Mouse (Mus musculus) urinary bladder, postnatal 10 days (tissue): Measurements from ENCODE around the gene Cux1.

Experiments
- DNase-seq: peaks from one replicate; pipeline ENCODE4 v3.0.0; 2022; ENCODE audit warnings: low spot score

Cux1 gene

GRCm38 (mm10) chr5:136540055-136540838, 27.0 kb downstream of the Cux1 start:
- DNase-seq: no peak

GRCm38 (mm10) chr5:136536753-136537152, 30.5 kb downstream of the Cux1 start:
- no peak for DNase-seq

GRCm38 (mm10) chr5:136535976-136536725, 31.1 kb downstream of the Cux1 start:
- no peak for DNase-seq

DNA sequence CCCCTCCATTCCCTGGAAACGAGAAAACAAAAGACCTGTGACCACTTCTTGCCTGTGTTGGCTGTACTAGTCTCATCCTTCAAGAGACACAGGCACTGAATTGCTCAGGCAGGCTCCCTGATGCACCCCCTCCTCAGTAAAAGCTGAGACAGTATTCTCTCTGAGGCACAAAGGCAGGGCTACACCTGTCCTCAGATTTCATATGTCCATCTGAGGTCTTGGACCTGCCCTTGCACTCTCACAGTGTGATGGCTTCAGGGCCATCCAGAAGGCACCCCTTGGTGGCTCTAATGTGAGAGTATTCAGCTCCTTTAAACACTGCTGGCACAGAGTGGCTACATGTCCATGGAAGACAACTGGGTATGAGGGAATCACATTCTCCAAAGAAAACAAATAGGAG, 32.1 kb downstream of the Cux1 start:
- DNase-seq: no peak

DNA sequence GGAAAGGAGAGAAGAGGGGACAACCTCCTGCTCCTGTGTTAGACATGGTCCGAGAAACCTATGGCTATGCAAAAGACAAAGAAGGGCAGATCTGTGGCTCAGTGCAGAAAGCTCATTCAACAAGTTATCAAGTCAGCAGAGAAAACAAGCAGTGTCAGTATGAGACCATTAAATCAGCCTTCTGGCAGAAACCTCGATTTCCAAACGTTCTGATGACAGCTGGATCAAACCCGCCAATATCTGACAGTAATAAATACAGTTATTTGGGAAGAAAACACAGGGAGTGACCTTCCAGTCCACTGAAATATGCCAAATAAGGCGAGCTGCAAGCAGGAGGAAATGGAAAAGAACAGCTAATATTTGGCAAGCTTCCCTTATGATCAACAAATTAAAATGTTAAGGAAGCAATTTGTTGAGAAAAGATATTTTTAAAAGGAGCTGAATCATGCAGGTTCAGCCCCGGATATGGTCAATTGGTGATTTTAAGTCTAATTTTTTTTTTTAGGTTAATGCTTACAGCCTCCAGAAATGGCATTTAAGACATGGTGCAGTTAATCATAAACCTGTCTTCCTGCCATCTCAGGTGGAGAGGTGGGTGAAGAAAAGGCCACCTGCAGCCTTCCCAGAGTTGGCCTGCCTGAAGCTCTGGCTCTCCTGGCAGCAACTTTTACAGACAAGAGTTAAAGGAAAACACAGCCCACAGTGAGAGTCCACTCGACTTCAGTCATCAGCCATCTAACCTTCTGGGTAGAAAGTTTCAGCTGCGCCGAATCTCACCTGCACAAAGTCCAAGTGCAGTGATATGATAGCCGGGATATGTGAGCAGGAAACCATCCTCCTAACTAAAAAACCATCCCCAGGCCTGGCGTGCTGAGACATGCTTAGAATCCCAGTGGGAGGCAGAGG, 33.7 kb downstream of the Cux1 start:
- no peak for DNase-seq

DNA sequence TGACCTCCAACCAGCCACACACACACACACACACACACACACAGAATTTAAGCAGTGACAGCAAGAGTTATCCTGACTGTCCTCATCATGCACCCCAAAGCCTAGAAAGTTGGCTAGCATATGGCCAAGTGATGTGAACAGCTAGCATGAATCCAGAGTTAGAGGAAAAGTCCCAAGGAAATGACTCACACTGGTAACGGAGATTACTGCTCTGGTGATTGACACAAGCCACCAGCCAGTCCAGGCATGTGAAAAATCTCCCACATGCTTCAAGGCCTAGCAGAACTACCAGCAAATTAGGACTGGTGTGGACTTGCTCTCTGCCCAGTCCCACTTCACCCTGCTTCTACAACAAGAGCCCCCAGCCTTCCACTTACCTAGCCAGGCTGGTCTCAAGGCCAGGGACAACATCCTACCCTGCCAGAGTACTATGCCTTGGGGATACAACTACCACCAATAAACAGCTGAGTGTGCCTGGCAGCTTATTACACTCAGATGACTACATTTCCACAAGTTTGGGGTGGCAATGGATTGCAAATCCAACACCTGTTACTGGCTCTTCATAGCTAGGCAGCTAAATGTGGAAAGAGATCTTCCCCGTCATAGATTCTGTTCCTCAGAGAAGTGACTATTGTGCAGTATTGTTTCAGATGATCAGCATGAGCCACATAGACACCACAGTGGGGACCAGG, 35.5 kb downstream of the Cux1 start:
- DNase-seq: no peak

DNA sequence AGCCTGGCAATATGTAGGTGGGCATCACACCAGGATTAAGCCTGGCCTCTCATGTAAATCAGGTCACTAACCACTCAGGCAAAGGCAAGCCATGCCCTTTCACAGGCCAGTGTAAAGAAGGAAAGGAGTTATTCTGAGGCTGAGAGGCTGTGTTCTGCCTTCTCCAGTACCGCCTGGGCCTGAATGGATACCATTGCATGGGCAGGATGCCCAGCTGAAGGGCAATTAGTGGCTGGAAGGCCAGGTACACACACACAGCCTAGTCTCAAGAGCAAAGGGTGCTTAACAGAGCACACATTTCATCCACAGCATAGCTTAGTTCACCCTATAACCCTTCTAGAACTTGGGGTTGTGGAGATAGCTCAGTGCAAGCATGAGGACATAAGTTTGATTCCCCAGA, 36.4 kb downstream of the Cux1 start:
- no peak for DNase-seq

- DNase-seq: no peak
These were observed 38.1 kb downstream of the Cux1 start for GRCm38 (mm10) chr5:136529165-136529564.

GRCm38 (mm10) chr5:136527871-136528270, 39.4 kb downstream of the Cux1 start:
- DNase-seq: no peak

DNA sequence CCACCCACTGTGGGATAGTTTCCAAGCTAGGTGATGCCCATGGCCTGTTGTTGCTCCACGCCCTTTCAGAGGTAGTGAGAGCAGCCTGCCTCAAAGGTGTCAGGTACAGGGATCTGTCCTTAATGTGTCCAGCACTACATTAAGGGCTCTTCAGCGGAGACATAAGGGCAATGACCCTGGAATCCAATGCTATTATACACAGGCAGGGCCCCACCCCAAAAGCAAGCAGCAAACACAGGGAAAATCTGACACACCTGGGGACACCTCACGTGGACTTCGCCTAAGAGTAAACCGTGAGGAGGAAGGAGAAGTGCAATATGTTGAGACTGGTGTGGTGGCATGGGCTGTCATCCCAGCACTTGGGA, 40.8 kb downstream of the Cux1 start:
- DNase-seq: no peak

DNA sequence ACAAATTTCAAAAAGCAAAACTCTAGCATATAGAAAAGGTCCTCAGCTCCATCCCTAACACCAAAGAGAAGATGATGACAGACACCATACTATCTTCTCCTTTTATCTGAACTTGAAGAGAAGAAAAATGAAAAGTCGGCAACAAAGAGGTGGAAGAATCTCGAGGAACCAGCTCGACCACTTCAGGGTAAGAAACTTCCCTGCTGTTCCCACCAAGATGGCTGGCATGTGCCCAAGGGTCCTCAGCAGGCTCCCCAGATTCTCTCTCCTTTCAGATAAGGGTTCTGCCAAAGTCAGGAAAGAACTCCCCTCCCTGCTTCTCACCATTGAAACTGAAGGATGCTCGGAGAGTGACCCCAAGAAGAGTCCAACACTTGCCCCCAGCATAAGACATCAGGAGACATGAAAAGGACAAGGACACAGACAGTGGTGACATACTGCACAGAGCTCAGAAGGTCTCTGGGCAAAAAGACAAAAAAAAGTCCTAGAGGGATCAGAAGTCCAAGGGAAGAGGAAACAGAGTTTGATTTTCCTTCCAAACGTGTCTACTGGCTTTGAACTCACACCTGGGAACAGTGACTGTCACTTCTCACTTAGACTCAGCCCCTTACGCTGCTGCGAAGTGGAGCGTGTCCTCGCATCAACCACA, 41.3 kb downstream of the Cux1 start:
- no peak for DNase-seq

GRCm38 (mm10) chr5:136522843-136523463, 44.3 kb downstream of the Cux1 start:
- DNase-seq: no peak

DNA sequence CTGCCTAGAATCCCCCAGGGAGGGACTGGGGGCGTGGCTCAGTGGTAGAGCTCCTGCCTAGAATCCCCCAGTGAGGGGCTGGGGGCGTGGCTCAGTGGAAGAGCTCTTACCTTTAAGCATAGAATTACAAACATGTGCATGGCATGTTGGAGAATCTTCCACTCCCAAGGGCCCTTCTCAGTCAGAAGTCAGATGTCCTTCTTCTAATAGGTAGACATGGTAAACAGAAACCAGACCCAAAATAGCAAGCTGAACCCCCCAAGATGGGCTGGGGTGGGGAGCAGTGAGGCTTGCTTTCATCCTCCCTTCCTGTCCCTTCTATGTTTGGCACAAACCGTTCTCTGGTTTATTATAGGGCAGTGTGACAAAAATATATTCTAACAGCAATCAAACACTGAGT, 45.6 kb downstream of the Cux1 start:
- DNase-seq: no peak

DNA sequence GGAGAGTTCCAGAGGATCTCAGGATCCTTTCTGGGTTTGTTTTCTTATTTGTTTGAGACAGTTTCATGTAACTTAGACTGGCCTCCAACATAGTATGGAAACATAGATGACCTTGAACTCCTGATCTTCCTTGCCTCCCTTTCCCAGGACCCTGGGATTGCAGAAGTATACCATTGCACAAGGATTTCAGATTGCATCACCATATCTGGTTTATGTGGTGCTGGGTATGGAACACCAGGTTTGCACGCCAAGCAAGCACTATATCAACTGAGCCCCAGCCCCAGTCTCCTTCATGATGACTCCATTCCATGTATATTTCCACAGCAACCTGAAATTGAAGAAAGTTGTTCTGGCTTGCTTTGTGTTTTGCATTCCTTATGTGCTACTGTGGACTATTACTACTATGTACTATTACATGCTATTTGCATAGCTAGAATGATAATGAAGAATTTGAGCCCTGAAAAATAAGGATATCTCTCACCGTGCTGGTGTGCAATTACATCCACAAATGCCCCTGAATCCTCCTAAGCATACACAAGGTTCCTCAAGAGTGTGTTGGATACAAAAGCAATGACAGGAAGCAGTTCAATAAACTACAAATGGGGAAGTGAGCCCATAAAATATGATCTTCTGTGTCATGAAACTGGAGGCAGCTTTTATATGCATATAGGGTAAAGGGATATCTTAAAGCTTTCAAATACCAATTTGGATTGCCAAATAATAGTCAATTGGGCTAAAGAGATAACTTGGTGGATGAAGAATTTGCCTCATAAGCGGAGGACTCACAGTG, 48.4 kb downstream of the Cux1 start:
- no peak for DNase-seq

DNA sequence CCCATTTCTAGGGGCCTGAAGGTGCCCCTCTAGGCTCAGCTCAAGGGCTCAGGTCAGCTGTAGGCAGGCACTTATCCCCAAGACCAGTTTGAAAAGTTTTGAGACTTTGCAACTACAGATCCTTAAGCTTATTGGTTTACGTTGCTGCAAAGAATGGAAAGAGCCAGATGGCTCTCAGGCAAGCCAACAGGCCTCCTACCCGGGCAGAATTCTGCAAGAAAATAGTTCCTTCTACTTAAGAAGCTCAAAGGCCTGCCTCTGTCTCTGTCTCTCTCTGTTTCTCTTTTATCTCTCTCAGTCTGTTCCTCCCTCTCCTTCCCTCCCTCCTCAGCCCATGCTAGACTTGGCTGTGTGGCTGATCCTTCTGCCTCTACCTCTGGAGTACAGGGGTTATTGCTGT, 49.8 kb downstream of the Cux1 start:
- DNase-seq: no peak

GRCm38 (mm10) chr5:136516593-136516992, 50.7 kb downstream of the Cux1 start:
- DNase-seq: no peak

- DNase-seq: no peak
These were observed 53.1 kb downstream of the Cux1 start for GRCm38 (mm10) chr5:136514049-136514677.

GRCm38 (mm10) chr5:136512103-136512674, 55.1 kb downstream of the Cux1 start:
- no peak for DNase-seq

- no peak for DNase-seq
These were observed 55.9 kb downstream of the Cux1 start for GRCm38 (mm10) chr5:136511378-136511777.
